Mouse (Mus musculus): ENCODE results near the gene A530032D15Rik.
A peak's percentile ranks its signal among the peaks of the same experiment; 100 is the strongest.
"Not testable (repeated sequence)": the region's sequence is repeated elsewhere in the genome, so short reads cannot be mapped to it uniquely, and the experiment has no call there.

A530032D15Rik gene

DNA sequence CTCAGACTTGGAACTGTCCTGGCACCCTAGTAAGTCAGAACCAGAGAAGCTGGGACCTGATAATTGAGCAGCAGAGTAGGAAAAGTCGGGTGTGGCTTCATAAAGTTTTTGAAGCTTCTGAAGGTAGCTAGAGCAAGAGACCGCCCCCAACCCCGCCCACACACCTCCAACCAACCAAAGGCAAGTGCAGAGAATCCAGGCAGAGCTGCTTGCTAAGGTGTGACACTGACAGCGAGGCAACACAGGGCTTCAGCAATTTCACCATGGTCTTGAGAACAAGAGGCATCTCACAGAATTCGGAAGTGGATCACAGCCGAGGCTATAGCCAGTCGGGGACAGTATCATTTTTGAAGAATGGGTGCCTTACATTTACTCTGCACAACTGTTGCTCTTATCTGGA, at the start of gene A530032D15Rik:
A530032D15Rik (minus strand) TSS at position 101 of the 400 bp plus-strand sequence.
- not testable (repeated sequence) for DNase-seq (ENCODE audit: low spot score in 2 of 2)

DNA sequence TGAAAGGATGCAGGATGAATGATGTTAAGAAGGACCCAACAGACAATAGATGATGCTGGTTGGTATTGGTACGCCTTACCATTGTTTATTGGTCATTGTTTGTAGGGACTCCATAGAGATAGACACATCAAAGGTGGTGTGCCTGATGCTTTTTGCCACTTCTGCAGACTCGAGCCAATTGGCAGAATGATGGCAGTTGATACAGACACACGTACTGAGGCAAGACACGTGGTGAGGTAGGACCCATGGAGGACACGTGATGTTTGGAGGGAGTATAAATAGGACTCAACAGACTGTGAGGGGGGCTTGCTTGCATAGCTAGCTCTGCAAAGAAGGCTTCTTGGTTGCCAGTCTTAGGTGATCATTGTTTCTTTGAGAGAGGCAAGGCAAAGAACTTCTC, 45.5 kb upstream of the A530032D15Rik start:
- DNase-seq (ENCODE audit: low spot score in 2 of 2): not testable (repeated sequence)

DNA sequence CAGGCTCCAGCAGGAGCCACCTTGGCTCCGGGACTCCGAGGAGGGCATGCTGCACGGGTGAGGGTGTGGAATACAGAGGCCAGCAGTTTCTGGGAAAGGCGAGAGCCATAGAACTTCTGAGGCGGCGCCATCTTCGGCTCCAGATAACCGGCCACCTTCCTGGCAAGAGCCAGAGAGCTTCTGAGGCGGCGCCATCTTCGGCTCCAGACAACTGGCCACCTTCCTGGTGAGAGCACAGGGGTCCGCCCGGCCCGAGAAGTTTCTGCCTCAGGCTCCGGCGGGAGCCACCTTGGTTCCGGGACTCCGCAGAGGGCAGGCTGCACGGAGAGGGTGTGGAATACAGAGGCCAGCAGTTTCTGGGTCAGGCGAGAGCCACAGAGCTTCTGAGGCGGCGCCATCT, 24.0 kb upstream of the A530032D15Rik start:
- DNase-seq (ENCODE audit: low spot score in 2 of 2): not testable (repeated sequence)

DNA sequence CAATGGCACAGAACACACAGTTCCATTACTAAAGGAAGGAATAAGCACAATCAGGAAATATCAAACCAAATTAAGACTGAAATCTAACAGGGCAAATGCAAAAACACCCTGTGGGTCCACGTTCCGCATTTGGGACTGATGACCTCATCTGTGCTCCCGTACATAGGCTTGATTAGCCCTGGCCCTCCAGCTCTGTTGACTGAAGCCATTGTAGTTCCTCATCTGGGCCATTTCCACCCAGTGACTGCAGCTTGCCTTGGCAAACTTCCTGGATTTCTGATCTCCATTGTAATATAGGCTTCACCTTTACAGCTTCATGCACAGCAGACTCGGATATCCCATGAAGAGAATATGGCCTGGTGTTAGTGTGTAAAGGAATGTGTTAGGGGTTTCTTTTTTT, 12.2 kb upstream of the A530032D15Rik start:
- not testable (repeated sequence) for DNase-seq (ENCODE audit: low spot score in 2 of 2)

DNA sequence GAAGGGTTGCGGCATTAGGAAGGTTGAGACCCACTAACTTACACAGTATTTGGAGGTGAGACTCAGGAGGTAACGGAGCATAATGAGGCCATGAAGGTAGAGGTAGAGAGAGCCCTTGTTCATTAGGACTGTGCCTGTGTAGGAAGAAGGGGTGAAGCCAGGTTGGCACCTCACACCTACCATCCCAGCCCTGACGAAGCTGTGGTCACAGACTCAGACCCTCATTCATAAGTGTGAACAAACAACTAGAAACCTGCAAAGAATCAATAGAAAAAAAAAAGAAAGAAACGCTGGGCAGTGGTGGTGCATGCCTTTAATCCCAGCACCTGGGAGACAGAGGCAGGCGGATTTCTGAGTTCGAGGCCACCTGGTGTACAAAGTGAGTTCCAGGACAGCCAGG, 8.7 kb upstream of the A530032D15Rik start:
- DNase-seq (ENCODE audit: low spot score in 2 of 2): not testable (repeated sequence)

DNA sequence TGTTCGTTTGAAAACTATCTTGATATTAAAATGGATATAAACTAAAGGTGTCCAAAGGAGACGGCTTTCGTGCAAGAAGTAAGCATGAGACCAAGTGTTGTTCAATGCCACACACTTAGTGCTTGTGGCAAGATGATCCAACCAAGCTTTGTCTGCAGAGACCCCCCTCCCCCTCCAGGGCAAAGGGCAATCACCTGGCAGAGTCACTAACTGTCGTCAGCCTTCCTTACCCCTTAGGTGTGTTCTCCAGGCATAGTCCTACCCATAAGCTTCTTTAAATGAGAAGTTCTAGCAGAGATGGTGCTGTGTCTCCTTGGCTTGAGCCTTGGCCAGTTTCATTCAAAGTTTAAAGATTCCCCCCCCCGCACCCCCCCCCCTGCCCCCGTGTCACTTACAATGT, 7.9 kb upstream of the A530032D15Rik start:
- DNase-seq (ENCODE audit: low spot score in 2 of 2): not testable (repeated sequence)

DNA sequence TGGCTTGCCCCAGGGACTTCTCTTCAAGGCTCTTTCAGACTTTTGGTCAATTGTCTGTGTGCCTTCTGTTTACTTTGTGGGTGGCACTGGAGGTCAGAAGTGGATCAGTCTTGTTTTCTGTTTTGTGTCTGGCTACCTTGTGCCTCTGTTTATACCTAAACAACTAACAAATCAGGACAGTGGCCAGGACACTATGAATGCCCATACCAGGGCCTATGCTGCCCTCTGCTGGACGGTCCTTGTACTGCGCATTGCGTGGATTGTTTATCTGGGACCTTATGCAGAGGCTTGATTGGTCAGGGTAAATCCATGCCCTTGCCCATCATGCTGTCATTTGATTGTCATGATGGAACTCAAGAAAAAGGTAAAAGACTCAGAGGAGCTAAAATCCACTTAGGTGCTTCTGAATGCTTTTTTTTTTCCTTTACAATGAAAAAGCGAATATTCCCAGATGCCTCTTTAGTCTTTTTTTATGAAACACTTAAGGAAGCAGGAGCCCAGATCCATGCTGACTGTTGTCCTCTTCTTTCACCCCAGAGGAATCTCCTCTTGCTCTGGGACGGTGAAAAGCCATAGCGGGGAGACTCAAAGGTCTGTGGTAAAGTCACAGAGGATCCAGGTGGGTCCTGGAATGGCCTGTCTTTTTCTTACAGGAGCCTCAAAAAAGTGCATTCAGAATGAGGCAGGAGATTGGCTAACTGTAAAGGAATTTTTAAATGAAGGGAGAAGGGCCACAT, 5.2 kb upstream of the A530032D15Rik start:
- DNase-seq (ENCODE audit: low spot score in 2 of 2): peak in 1 of 2 experiments; percentile 36

DNA sequence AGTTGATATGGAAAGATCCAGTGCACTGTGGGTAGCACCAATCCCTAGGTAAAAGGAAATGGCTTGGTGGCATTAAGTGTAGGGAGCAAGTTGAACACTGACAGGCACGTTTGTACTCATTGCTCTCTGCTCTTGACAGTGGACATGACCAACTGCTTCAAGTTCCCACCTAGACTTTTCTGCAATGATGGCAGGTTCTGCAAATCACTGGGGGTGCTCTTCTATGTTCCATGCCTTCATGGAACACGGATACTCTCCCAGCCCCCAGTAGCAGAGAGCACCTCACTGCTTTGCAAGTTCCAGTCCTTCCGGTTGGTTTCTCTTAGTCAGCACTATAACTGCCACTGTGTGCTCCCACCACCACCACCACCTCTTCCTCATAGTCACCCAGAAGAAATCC, 4.4 kb upstream of the A530032D15Rik start:
- DNase-seq (ENCODE audit: low spot score in 2 of 2): not testable (repeated sequence)

DNA sequence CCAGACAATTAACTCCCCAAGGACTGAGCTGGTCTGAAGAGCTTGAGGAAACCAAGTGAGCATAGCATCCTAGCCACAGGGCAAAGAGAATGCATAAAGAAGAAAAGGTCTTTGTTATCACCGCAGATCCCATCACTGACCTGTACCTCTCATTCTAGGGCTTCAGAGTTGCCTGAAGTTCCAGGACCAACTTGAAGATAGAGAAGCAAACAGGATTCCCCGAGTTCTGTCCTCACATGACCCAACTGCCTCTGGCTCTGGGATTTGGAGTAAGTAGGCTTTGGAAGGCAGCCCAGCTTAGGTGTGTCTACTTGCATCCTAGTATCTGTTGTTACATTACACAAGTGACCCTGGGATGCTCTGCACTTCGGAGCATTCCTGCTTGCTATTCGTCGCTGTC, 3.2 kb upstream of the A530032D15Rik start:
- not testable (repeated sequence) for DNase-seq (ENCODE audit: low spot score in 2 of 2)

DNA sequence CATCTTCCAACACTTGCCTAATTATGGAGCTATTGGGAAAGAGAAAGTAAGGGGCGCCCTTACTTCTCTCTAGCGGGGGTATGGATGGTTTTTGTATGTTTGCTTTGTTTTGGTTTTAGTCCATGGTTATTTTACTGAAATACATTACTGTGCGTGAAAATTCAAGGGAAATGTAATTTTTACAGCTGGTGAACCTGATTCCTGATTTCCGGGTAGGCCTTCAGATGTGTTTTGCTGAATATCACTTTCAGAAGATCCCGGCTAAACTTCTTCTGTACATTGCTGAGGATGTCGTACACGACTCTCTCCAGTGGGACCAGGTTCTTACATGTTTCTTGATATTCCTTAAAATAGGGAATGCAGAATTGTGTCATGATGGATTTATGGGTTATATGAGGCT, 2.6 kb upstream of the A530032D15Rik start:
- DNase-seq (ENCODE audit: low spot score in 2 of 2): not testable (repeated sequence)

DNA sequence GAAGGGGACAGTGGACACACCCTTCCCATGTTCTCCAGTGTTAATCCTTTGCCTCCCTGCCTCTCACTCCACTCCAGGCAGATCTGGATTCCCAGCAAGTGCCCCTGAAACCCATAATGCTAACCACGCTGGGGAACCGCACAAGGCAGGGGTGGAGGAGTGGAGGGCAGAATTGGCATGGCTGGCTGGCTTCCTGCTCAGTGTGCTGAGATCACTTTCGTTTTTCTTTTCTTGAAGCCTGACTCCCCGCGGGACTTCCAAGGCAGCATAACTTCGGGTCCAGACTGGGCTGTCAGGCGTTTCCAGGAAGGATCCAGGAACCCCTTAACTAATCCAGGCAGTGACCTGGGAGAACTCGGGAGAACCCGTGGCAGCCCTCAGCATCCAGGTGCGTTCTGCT, 1.9 kb upstream of the A530032D15Rik start:
- DNase-seq (ENCODE audit: low spot score in 2 of 2): not testable (repeated sequence)

DNA sequence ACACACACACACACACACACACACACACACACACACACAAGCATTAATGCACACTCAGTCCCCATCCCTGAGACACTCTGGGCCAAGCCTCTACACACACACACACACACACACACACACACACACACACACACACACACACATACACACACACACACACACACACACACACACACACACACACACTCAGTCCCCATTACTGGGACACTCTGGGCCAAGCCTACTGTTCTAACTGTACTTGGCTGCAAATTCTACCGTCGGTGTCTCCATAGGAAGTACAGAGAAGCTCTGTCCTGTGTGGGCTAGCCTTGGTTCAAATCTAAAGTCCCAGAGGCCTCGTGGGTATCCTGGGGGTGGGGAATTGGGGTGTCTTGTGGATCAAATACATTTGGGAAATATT, 1.2 kb upstream of the A530032D15Rik start:
- DNase-seq (ENCODE audit: low spot score in 2 of 2): not testable (repeated sequence)

DNA sequence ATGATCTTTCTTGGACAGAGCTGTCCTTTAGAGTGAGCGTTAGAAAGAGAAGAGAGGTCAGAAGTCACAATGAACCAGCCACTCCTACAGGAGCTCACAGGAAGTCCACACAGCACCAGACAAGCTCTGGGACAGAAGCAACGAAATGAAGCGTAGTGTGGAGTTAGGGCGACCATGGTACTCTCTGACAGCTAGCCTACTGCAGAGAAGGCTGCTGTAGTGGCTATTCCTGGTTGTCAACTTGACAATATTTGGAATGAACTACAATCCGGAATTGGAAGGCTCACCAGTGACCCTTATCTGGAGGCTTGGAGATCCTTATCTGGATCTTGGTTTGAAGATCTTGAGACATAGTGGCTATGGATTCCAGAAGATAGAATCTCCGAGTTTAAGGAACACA, 3.6 kb downstream of the A530032D15Rik start:
- not testable (repeated sequence) for DNase-seq (ENCODE audit: low spot score in 2 of 2)

DNA sequence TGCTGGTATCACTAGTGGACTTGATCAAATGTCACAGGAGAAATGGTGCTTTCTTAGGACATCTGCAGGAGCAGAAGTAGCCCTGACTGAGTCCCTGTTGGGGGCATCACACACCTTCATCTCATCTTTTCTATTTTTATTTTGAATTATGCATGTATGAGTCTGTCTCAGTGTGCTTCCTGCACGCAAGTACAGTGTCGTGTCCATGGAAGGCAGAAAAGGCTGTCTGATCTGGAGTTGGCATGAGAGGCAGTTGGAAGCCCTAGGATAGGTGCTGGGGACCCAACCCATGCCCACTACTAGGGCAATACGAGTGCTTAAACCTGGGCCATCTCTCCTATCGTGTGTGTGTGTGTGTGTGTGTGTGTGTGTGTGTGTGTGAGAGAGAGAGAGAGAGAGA, 4.3 kb downstream of the A530032D15Rik start:
- not testable (repeated sequence) for DNase-seq (ENCODE audit: low spot score in 2 of 2)

DNA sequence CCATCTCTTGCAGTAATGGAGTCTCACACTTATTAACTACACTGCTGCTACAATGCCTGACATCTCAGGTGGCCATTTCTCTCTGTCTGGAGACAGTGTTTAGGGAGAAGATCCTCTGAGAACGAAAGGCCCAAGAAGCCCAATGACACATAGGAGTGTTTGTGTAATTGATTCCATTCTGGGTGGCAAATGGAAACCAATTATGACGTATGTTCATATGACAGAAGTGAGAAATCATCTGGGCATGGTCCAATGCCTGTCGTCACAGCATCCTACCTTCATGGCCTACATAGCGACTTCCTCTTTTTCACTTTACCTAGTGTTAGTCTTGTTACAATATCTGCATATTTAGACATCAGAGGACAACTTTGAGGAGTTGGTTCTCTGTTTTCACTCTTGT, 7.9 kb downstream of the A530032D15Rik start:
- not testable (repeated sequence) for DNase-seq (ENCODE audit: low spot score in 2 of 2)

DNA sequence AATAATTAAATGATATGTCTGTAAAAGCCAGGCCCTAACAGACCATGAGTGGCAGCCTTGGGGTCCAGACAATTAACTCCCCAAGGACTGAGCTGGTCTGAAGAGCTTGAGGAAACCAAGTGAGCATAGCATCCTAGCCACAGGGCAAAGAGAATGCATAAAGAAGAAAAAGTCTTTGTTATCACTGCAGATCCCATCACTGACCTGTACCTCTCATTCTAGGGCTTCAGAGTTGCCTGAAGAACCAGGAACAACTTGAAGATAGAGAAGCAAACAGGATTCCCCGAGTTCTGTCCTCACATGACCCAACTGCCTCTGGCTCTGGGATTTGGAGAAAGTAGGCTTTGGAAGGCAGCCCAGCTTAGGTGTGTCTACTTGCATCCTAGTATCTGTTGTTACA, 9.8 kb downstream of the A530032D15Rik start, which contains the start of gene Gm10553:
Gm10553 (plus strand) TSS at position 301 of the 400 bp plus-strand sequence.
- not testable (repeated sequence) for DNase-seq (ENCODE audit: low spot score in 2 of 2)

DNA sequence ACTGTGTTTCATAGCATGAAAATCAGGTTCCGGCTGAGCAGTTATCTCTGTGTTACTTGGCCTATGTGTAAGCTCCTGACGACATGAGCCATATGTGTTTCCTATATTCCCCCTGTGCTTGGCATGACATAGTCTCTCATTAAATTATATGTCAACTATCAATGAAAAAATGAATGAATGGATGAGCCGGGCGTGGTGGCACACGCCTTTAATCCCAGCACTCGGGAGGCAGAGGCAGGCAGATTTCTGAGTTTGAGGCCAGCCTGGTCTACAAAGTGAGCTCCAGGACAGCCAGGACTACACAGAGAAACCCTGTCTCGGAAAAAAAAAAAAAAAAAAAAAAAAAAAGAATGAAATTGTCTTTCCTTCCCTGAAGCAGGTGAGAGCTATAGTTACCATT, 10.6 kb downstream of the A530032D15Rik start:
- not testable (repeated sequence) for DNase-seq (ENCODE audit: low spot score in 2 of 2)

DNA sequence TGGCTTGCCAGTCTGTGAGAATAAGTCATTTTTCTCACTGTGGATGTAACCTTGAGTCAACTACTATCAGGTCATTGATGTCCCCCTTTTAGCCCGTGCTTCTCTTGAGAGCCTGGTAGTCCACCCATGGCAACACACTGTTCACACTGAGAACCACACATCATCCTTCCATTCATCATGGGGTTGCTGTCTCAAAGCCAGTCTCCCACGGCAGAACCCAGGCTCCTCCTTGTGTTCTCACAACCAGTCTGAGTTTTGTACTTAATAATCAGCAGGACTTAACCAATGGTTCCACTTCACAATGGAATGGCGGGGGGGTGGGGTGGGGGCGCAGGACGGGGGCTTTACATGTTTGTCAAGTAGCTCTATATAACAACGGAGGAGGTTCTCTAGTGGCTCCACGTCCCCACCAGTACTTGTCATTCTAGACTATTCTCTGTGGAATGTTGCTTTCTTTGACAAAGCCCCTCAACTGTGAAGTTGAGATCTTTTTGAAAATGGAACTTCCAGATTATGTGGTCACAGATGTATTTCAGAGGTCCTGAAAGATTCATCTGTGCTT, 16.6 kb downstream of the A530032D15Rik start:
- DNase-seq (ENCODE audit: low spot score in 2 of 2): not testable (repeated sequence)

DNA sequence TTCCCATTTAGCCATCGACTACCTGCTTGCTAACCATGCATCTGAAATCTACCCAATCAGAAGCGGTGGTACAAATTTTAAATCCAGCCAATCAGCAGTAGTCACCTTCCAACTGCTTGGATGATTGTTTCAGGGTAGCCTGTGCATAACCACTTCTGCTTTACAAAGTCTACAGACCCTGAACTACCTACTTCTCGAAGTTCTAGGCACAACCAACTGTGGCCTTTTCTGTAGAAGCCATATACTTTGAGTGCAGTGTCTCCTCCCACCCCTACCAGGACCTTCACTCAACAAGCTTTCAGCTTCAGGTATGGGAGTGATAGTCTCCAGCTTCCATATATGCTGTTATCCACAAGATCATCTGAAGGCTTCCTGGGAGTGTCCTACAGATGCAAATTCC, 17.5 kb downstream of the A530032D15Rik start:
- DNase-seq (ENCODE audit: low spot score in 2 of 2): not testable (repeated sequence)

DNA sequence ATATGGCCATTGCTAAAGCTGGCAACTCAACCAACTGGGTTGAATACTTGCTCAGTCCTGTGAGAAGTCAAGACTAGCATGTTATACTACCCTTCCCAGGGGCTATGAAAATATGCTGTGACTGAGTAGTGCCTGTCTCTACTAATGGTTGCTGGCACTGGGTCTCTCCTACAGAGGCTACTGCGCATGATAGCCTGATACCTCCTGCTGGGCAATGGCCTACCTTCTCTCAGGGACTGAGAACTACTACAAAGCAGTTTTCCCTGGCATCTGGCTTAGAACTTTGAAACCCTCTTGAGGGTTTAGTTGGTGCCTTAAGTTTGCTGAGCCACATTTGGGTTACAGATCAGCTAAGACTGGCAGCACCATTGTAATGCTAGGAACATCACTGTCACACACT, 23.4 kb downstream of the A530032D15Rik start:
- DNase-seq (ENCODE audit: low spot score in 2 of 2): not testable (repeated sequence)

DNA sequence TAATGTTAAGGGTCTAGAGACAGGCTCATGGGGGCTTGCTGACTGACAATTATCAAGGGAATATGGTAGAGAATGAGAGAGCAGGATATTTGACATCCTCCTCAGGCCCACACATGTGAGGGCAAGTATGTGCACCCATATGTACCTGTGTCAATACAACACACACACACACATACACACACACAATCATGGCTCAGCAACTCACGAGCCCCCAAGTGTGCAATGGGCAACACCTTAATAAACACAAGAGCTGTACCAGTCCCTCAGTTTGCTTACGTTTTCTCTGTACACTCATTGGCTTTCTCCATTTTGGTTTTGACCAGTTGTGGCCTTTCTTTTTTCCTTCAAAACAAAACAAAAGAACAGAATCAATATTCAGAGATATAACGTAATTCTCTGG, 24.9 kb downstream of the A530032D15Rik start:
- not testable (repeated sequence) for DNase-seq (ENCODE audit: low spot score in 2 of 2)

DNA sequence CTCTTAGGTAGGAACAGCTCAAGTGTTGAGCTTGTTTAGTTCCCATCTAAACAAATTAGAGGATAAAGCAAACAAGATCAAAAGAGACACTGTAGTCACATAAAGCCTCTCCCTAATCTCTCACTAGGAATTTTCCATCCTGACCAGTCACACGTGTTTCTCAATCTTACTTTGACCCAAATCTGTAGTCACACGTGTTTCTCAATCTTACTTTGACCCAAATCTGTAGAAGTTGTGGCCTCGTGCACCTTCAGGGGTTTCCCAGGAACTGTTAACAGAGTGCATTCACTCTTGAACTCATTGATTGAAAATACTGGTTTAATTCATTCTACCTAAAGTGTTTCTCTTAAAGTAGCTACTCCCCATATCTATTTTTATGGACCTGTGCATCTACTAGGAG, 36.6 kb downstream of the A530032D15Rik start:
- DNase-seq (ENCODE audit: low spot score in 2 of 2): not testable (repeated sequence)

DNA sequence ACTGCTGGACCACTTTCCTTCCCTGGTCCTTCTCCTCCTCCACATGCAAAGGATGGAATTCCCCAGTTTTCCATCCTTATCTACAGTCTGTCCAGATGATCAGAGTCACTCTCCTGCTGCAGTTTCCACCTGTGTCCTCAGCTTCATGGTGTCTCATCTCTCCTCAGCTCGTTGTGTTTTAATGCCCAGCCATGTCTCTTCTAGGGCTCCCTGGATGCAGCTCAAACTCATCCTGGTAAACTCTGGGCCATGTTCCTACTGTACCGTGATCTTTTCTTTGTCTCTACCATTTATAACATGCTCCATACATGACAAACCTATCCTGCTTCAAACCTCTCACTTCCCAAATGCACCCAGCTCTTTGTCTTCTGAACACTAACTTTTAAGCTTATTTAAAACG, 38.0 kb downstream of the A530032D15Rik start:
- not testable (repeated sequence) for DNase-seq (ENCODE audit: low spot score in 2 of 2)
